Mouse (Mus musculus) thymus, adult 18-20 months (tissue): ENCODE measurements around the gene Ifnar1.
A peak's percentile ranks its signal among the peaks of the same experiment; 100 is the strongest.

Experiments used
- DNase-seq, 2 experiments: peaks; one replicate each; pipeline ENCODE4 v3.0.0; 2022; ENCODE audit warnings: mixed read lengths in 2 of 2

Ifnar1 gene

GRCm38 (mm10) chr16:91545597-91546281 is 60.7 kb downstream of the Ifnar1 start:
- DNase-seq = peak; percentile 62 to 80

GRCm38 (mm10) chr16:91546391-91546835 is 61.4 kb downstream of the Ifnar1 start:
- DNase-seq = peak in 1 of 2 experiments; percentile 50

- peak; percentile 52 to 58 for DNase-seq
Observed at GRCm38 (mm10) chr16:91546836-91547741, 62.1 kb downstream of the Ifnar1 start, which contains the start of gene Ifngr2. Gene Ifngr2 (plus strand): TSS chr16:91547072.

- DNase-seq = no peak
Observed at GRCm38 (mm10) chr16:91547974-91548373, 62.9 kb downstream of the Ifnar1 start.

GRCm38 (mm10) chr16:91548586-91548985 is 63.5 kb downstream of the Ifnar1 start:
- no peak for DNase-seq

GRCm38 (mm10) chr16:91548996-91549395 is 64.0 kb downstream of the Ifnar1 start:
- DNase-seq = no peak

- no peak for DNase-seq
Observed at GRCm38 (mm10) chr16:91549616-91550015, 64.6 kb downstream of the Ifnar1 start.

- no peak for DNase-seq
Observed at GRCm38 (mm10) chr16:91551081-91551524, 66.1 kb downstream of the Ifnar1 start.

GRCm38 (mm10) chr16:91552072-91552471 is 67.0 kb downstream of the Ifnar1 start:
- DNase-seq = no peak

- no peak for DNase-seq
Observed at GRCm38 (mm10) chr16:91553625-91554024, 68.6 kb downstream of the Ifnar1 start.

- no peak for DNase-seq
Observed at GRCm38 (mm10) chr16:91555017-91555605, 70.1 kb downstream of the Ifnar1 start.

- DNase-seq = no peak
Observed at GRCm38 (mm10) chr16:91556659-91557058, 71.6 kb downstream of the Ifnar1 start.
